ENCODE assay signal across 24 mouse cellular contexts in the genomic region with DNA sequence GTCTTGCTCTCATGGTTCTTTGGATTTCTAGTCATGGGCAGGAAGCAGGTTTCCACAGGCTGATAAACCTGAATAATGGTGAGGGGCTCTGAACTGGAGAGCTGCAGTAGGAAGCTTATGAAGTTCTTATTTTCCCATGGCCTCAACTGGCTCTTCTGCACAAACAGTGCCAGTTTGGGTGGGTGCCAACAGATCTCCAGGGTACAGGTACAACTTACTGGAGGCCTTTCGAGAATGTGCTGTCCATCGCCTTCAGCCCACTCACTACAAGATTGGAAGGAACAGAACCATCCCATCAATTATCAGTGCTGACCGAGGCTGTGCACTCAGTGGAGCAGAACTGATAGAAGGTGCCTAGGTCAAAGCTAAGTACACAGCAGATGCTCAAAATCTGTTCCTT. TPM values are rescaled to one million over a fixed set of nuclear protein-coding genes. Genes with fewer than 3 reads are reported as not detected.
DNase-seq lines count a peak whose midpoint lies in the region; ATAC-seq lines count a peak whose summit lies in the region.
"Had no signal": no experiment of that assay in that cellular context is flagged by ENCODE, and none has a peak within 500 bp of the region (broad histone marks: within the 10 kb centered on the region; RNA-seq: fewer than 3 reads in every experiment).

No protein-coding gene starts in this region.

- no peak overlapping the region for H3K27ac ChIP-seq in embryonic facial prominence, embryonic 15.5 days (replicated peaks)
- no peak overlapping the region for H3K27ac ChIP-seq in limb, embryonic 15.5 days
- H3K27ac ChIP-seq: forebrain, embryonic 12.5 days; heart, embryonic 10.5 days; hindbrain, embryonic 12.5 days had no signal

- WGBS in embryonic facial prominence, embryonic 15.5 days = 82% methylated on average over 3 of the region's 3 CpGs
- WGBS in limb, embryonic 15.5 days = 82% methylated on average over 3 of the region's 3 CpGs

- no peak for ATAC-seq in embryonic facial prominence, embryonic 15.5 days (ENCODE audit: insufficient number of reproducible peaks, low FRiP score, low TSS enrichment, low read depth)
- ATAC-seq in limb, embryonic 15.5 days (ENCODE audit: insufficient number of reproducible peaks, low FRiP score, low TSS enrichment, low read depth) = no peak
- ATAC-seq: activated CD4-positive, CD25-positive, alpha-beta regulatory T cell, adult 4 months; forebrain, embryonic 16.5 days; hindbrain, embryonic 16.5 days; Patski had no signal

- H3K9ac ChIP-seq in embryonic facial prominence, embryonic 15.5 days = no peak overlapping the region
- H3K9ac ChIP-seq in limb, embryonic 15.5 days = no peak overlapping the region
- H3K9ac ChIP-seq: forebrain, embryonic 12.5 days; hindbrain, embryonic 12.5 days had no signal

- H3K4me3 ChIP-seq in embryonic facial prominence, embryonic 15.5 days (replicated peaks) = 0 out of 2 replicates have a peak overlapping the region, but pooled peaks have one; percentile 45
- peak overlapping the region; percentile 44 for H3K4me3 ChIP-seq in limb, embryonic 15.5 days
- H3K4me3 ChIP-seq: forebrain, embryonic 12.5 days; heart, embryonic 10.5 days; hindbrain, embryonic 12.5 days had no signal

- H3K4me1 ChIP-seq in embryonic facial prominence, embryonic 15.5 days = no peaks in the 10 kb centered on the region; the same call in 1 of the 2 replicates
- H3K4me1 ChIP-seq in limb, embryonic 15.5 days = peaks cover 7% of the 10 kb centered on the region; the same call in 1 of the 2 replicates
- H3K4me1 ChIP-seq: forebrain, embryonic 12.5 days; heart, embryonic 10.5 days; hindbrain, embryonic 12.5 days had no signal

- peak; percentile 75 for DNase-seq in heart, adult 11 months
- DNase-seq in heart, adult 18-20 months = no peak
- peak; percentile 30 to 44 for DNase-seq in kidney, postnatal 25 days
- no peak for DNase-seq in kidney, adult 9 months
- DNase-seq: adrenal gland, postnatal 14 days; cerebellum, adult 18-20 months; cerebellum, adult 9-11 months; cerebellum, postnatal 36 days; gastrocnemius, postnatal 14 days; heart, postnatal 10 days; heart, postnatal 4 days had no signal

- no peaks in the 10 kb centered on the region for H3K36me3 ChIP-seq in embryonic facial prominence, embryonic 15.5 days
- H3K36me3 ChIP-seq in limb, embryonic 15.5 days = no peaks in the 10 kb centered on the region
- H3K36me3 ChIP-seq: forebrain, embryonic 12.5 days; heart, embryonic 10.5 days; hindbrain, embryonic 12.5 days had no signal

- no peaks in the 10 kb centered on the region for H3K9me3 ChIP-seq in embryonic facial prominence, embryonic 15.5 days (replicated peaks)
- H3K9me3 ChIP-seq in limb, embryonic 15.5 days = no peaks in the 10 kb centered on the region
- H3K9me3 ChIP-seq: forebrain, embryonic 12.5 days; heart, embryonic 10.5 days; hindbrain, embryonic 12.5 days had no signal

- H3K27me3 ChIP-seq in embryonic facial prominence, embryonic 15.5 days = no peaks in the 10 kb centered on the region
- H3K27me3 ChIP-seq in limb, embryonic 15.5 days = no peaks in the 10 kb centered on the region; the same call in 1 of the 2 replicates
- H3K27me3 ChIP-seq: CH12.LX, Patski had no signal

- H3K4me2 ChIP-seq in embryonic facial prominence, embryonic 15.5 days (replicated peaks) = no peak overlapping the region
- peak overlapping the region; percentile 51 for H3K4me2 ChIP-seq in limb, embryonic 15.5 days
- H3K4me2 ChIP-seq: forebrain, embryonic 12.5 days; hindbrain, embryonic 12.5 days had no signal

RNA-seq across cellular contexts. Expression of a gene that starts 1.3 kb away (rescaled TPM):
- total RNA-seq in heart, adult 18-20 months (2021) = 1 to 10 TPM in 1 of 2 experiments, under 1 TPM in 1; 0.77 to 1.8 TPM
- 31.3 and 36.0 TPM in 2 replicates for polyA plus RNA-seq in embryonic facial prominence, embryonic 15.5 days (2015; fragmentation: Nextera tagmentation; extraction: Ambion mirVana)
- polyA plus RNA-seq in limb, embryonic 15.5 days (2015; fragmentation: Nextera tagmentation; extraction: Ambion mirVana) = 76.3 and 82.8 TPM in 2 replicates
- total RNA-seq: CH12.LX; granulocyte monocyte progenitor cell, adult 5-6 weeks had no signal
- polyA plus RNA-seq: activated CD4-positive, CD25-positive, alpha-beta regulatory T cell, adult 4 months had no signal

RNA-seq across cellular contexts. Expression of a gene that starts 48.5 kb away (rescaled TPM):
- total RNA-seq in heart, adult 18-20 months (2021) = not detected
- 0.16 and 0.30 TPM in 2 replicates for polyA plus RNA-seq in embryonic facial prominence, embryonic 15.5 days (2015; fragmentation: Nextera tagmentation; extraction: Ambion mirVana)
- polyA plus RNA-seq in limb, embryonic 15.5 days (2015; fragmentation: Nextera tagmentation; extraction: Ambion mirVana) = 0.24 and 0.49 TPM in 2 replicates
- total RNA-seq: gastrocnemius, postnatal 14 days; granulocyte monocyte progenitor cell, adult 5-6 weeks had no signal
- polyA plus RNA-seq: activated CD4-positive, CD25-positive, alpha-beta regulatory T cell, adult 4 months; embryonic facial prominence, embryonic 11.5 days; forebrain, embryonic 12.5 days; heart, embryonic 14.5 days; hindbrain, embryonic 12.5 days; Patski had no signal

Comparison
In these comparisons a context has a peak if more than half of its experiments do, and no peak if none do; other contexts are left out.
1. DNase-seq: peak in heart, adult 11 months (single experiment) and kidney, postnatal 25 days (2 of 2); none in heart, adult 18-20 months (0 of 2) and kidney, adult 9 months (single experiment).